Mouse (Mus musculus) liver, embryonic 14.5 days (tissue): ENCODE data around the gene Gm9603.
"Not testable (repeated sequence)": the region's sequence is repeated elsewhere in the genome, so short reads cannot be mapped to it uniquely, and the experiment has no call there.

Experiments used
- CTCF ChIP-seq: IDR thresholded peaks from 2 replicates; pipeline ENCODE4 v1.5.1; 2016; ENCODE audit warnings: antibody characterized with exemption, low read depth, control low read depth
- EP300 ChIP-seq: IDR thresholded peaks from 2 replicates; pipeline ENCODE4 v1.6.1; 2016; ENCODE audit warnings: antibody characterized with exemption, low read depth

DNA sequence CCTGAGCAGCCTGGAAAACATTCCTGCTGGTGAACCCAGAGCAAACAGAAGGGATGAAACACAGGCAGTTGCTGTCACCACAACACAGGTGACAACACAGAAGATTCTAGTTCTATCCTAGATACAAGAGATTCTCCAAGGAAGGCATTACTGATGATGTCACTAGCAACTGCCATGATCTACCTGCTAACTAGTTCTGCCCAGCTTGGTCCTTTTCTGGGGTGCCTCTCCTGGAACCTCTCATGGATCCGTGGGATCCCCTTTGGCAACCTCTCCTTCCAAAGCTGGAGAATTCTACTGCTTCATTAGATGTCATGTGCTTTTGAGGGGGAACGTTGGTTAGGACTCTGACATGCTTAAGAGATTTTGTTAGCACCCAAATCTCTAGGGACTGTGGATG lies at the start of gene Gm9603:
- TF ChIP-seq CTCF, EP300: not testable (repeated sequence)
